Mouse (Mus musculus): ENCODE measurements at regions not wholly inside any gene's neighbourhood (a gene's known extent, or its start where the extent isn't known, plus 50 kb on each side); places are given as distances from the start of the nearest gene placed in this dataset.

DNA sequence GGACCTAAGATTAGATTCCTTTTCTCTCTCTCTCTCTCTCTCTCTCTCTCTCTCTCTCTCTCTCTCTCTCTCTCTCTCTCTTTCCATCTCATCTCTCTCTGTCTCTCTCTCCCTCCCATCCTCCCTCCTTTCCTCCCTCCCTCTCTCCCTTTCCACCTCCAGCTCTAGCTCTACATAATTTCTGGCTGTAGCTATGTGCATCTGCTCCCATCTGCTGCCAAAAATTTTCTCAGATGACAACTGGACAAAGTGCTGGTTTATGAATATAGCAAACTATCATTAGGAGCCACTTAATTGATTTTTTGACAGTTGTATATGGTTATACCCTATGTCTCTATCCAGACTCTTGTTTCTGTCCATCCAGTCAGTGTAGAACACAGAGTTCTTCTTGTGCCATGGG, 237.1 kb downstream of the Tpbg start:
- TF ChIP-seq POLR2A (IDR thresholded peaks at IDR 0.05; ENCODE audit: extremely low read depth, insufficient read depth, low read length): no peak
- TF ChIP-seq CTCF (IDR thresholded peaks at IDR 0.05; ENCODE audit: extremely low read depth, insufficient read depth, low read length): no peak
